Comparison of ENCODE assay signal across 13 mouse cellular contexts in the genomic region with DNA sequence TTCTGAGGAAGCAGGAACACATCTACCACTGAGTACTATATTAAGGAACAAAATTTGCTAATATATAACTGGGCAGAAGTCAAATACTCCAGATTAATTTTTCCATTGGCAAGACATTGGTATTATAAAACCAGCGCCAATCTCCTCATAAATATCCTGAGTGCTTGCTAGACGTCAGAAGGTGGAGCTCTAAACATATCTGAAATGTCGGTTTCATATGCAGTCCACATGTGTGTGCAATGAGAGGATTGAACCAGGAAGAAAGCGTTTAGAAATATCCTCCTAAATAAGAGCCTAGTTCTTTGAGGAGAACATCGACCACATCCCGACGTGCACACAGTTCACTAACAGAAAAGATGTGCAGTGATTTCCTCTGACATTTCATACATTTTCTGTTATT.
A peak's percentile ranks its signal among the peaks of the same experiment; 100 is the strongest.
DNase-seq lines count a peak whose midpoint lies in the region; ATAC-seq and TF ChIP-seq lines count a peak whose summit lies in the region.
"Had no signal": no experiment of that assay in that cellular context is flagged by ENCODE, and none has a peak within 500 bp of the region (broad histone marks: within the 10 kb centered on the region; RNA-seq: fewer than 3 reads in every experiment).

No protein-coding gene starts in this region.

- H3K9me3 ChIP-seq in forebrain, postnatal 0 days (ENCODE audit: low read length): no peaks in the 10 kb centered on the region
- no peaks in the 10 kb centered on the region for H3K9me3 ChIP-seq in forebrain, embryonic 12.5 days
- no peaks in the 10 kb centered on the region for H3K9me3 ChIP-seq in lung, embryonic 14.5 days (ENCODE audit: low read depth, low read length)
- no peaks in the 10 kb centered on the region for H3K9me3 ChIP-seq in midbrain, postnatal 0 days (ENCODE audit: low read length)
- H3K9me3 ChIP-seq: embryonic facial prominence, embryonic 12.5 days; heart, embryonic 15.5 days had no signal

- no peak overlapping the region for H3K27ac ChIP-seq in forebrain, postnatal 0 days (ENCODE audit: low read depth, low read length)
- H3K27ac ChIP-seq in forebrain, embryonic 12.5 days: no peak overlapping the region
- H3K27ac ChIP-seq in lung, embryonic 14.5 days (ENCODE audit: low read depth): no peak overlapping the region
- H3K27ac ChIP-seq in midbrain, postnatal 0 days (ENCODE audit: low read depth, low read length): no peak overlapping the region
- H3K27ac ChIP-seq: embryonic facial prominence, embryonic 12.5 days; heart, embryonic 15.5 days; liver, embryonic 14.5 days had no signal

- no peak overlapping the region for H3K9ac ChIP-seq in forebrain, postnatal 0 days
- H3K9ac ChIP-seq in forebrain, embryonic 12.5 days: no peak overlapping the region
- H3K9ac ChIP-seq in lung, embryonic 14.5 days: no peak overlapping the region
- H3K9ac ChIP-seq in midbrain, postnatal 0 days (replicated peaks; ENCODE audit: low read length, poor library complexity, severe bottlenecking): no peak overlapping the region
- H3K9ac ChIP-seq: embryonic facial prominence, embryonic 12.5 days; heart, embryonic 15.5 days; liver, embryonic 14.5 days had no signal

- no peaks in the 10 kb centered on the region for H3K4me1 ChIP-seq in forebrain, postnatal 0 days (ENCODE audit: insufficient read depth)
- H3K4me1 ChIP-seq in forebrain, embryonic 12.5 days: no peaks in the 10 kb centered on the region
- H3K4me1 ChIP-seq in lung, embryonic 14.5 days (ENCODE audit: insufficient read depth): no peaks in the 10 kb centered on the region
- H3K4me1 ChIP-seq in midbrain, postnatal 0 days (ENCODE audit: insufficient read depth, low read length): no peaks in the 10 kb centered on the region
- H3K4me1 ChIP-seq: embryonic facial prominence, embryonic 12.5 days; heart, embryonic 15.5 days had no signal

- ATAC-seq in forebrain, postnatal 0 days: peak; percentile 77
- ATAC-seq in forebrain, embryonic 12.5 days (ENCODE audit: low FRiP score): no peak
- ATAC-seq in lung, embryonic 14.5 days (ENCODE audit: insufficient read depth): no peak
- 0 out of 2 replicates have a peak, but pooled peaks have one; percentile 31 for ATAC-seq in midbrain, postnatal 0 days (ENCODE audit: low FRiP score)

- peak; percentile 47 for DNase-seq in forebrain, postnatal 0 days
- peak; percentile 26 for DNase-seq in lung, embryonic 14.5 days
- DNase-seq in lung, postnatal 10 days: no peak
- DNase-seq in brain, embryonic 18.5 days (ENCODE audit: low read depth, low spot score): peak; percentile 10
- peak; percentile 69 for DNase-seq in midbrain, postnatal 0 days (ENCODE audit: low spot score)
- no peak for DNase-seq in layer of hippocampus, adult 8-10 months (ENCODE audit: low spot score in 2 of 2)
- DNase-seq: gastrocnemius, postnatal 10 days; kidney, adult 8-10 months; layer of hippocampus, postnatal 36 days had no signal

- peak; percentile 61 for TF ChIP-seq CTCF in forebrain, postnatal 0 days (IDR thresholded peaks at IDR 0.05; ENCODE audit: low read depth)
- no peak for TF ChIP-seq CTCF in lung, embryonic 14.5 days (IDR thresholded peaks at IDR 0.05; ENCODE audit: low read depth)
- TF ChIP-seq CTCF in midbrain, postnatal 0 days (IDR thresholded peaks at IDR 0.05): peak; percentile 74

- H3K4me3 ChIP-seq in forebrain, postnatal 0 days (ENCODE audit: low read depth, low read length): no peak overlapping the region
- H3K4me3 ChIP-seq in forebrain, embryonic 12.5 days (replicated peaks): no peak overlapping the region
- no peak overlapping the region for H3K4me3 ChIP-seq in lung, embryonic 14.5 days (ENCODE audit: low read depth, low read length)
- H3K4me3 ChIP-seq in midbrain, postnatal 0 days (ENCODE audit: low read depth, low read length): no peak overlapping the region
- H3K4me3 ChIP-seq: embryonic facial prominence, embryonic 12.5 days; heart, embryonic 15.5 days had no signal

- no peak overlapping the region for H3K4me2 ChIP-seq in forebrain, postnatal 0 days (ENCODE audit: low read depth)
- H3K4me2 ChIP-seq in forebrain, embryonic 12.5 days: no peak overlapping the region
- H3K4me2 ChIP-seq in lung, embryonic 14.5 days: no peak overlapping the region
- no peak overlapping the region for H3K4me2 ChIP-seq in midbrain, postnatal 0 days (ENCODE audit: low read depth, low read length, poor library complexity, severe bottlenecking)
- H3K4me2 ChIP-seq: embryonic facial prominence, embryonic 12.5 days; heart, embryonic 15.5 days had no signal

- H3K27me3 ChIP-seq in forebrain, postnatal 0 days (ENCODE audit: insufficient read depth, low read length): no peaks in the 10 kb centered on the region
- H3K27me3 ChIP-seq in forebrain, embryonic 12.5 days: no peaks in the 10 kb centered on the region
- no peaks in the 10 kb centered on the region for H3K27me3 ChIP-seq in lung, embryonic 14.5 days (ENCODE audit: insufficient read depth, low read length)
- no peaks in the 10 kb centered on the region for H3K27me3 ChIP-seq in midbrain, postnatal 0 days (ENCODE audit: insufficient read depth, low read length)
- H3K27me3 ChIP-seq: embryonic facial prominence, embryonic 12.5 days; heart, embryonic 15.5 days had no signal

- H3K36me3 ChIP-seq in forebrain, postnatal 0 days (ENCODE audit: insufficient read depth): no peaks in the 10 kb centered on the region
- H3K36me3 ChIP-seq in forebrain, embryonic 12.5 days (replicated peaks): no peaks in the 10 kb centered on the region
- H3K36me3 ChIP-seq in lung, embryonic 14.5 days (ENCODE audit: insufficient read depth): no peaks in the 10 kb centered on the region
- no peaks in the 10 kb centered on the region for H3K36me3 ChIP-seq in midbrain, postnatal 0 days (ENCODE audit: insufficient read depth, low read length)
- H3K36me3 ChIP-seq: embryonic facial prominence, embryonic 12.5 days; heart, embryonic 15.5 days had no signal

- 67% methylated on average over 7 of the region's 7 CpGs for WGBS in forebrain, postnatal 0 days
- 86% methylated on average over 7 of the region's 7 CpGs for WGBS in forebrain, embryonic 12.5 days
- 69% methylated on average over 7 of the region's 7 CpGs for WGBS in lung, embryonic 14.5 days
- 62% methylated on average over 7 of the region's 7 CpGs for WGBS in midbrain, postnatal 0 days

Comparison
In these comparisons a context has a peak if more than half of its experiments do, and no peak if none do; other contexts are left out.
1. ATAC-seq: peak in forebrain, postnatal 0 days (single experiment) and midbrain, postnatal 0 days (single experiment); none in forebrain, embryonic 12.5 days (single experiment) and lung, embryonic 14.5 days (single experiment).
2. DNase-seq: peak in forebrain, postnatal 0 days (single experiment), lung, embryonic 14.5 days (single experiment), brain, embryonic 18.5 days (single experiment) and midbrain, postnatal 0 days (single experiment); none in lung, postnatal 10 days (single experiment) and layer of hippocampus, adult 8-10 months (0 of 2).